Mouse (Mus musculus) olfactory bulb, adult 2 months (tissue): ENCODE data around the gene Frmd6. TPM values are rescaled to one million over a fixed set of nuclear protein-coding genes. Genes with fewer than 3 reads are reported as not detected.

ENCODE experiments used
- H3K27ac ChIP-seq: fragments of 200-500 bp; 2 replicates; pipeline ENCODE4 v1.5.1; 2012; ENCODE audit warnings: low read depth, low read length; ENCODE audit not compliant: insufficient read depth
- H3K4me1 ChIP-seq: fragments of 200-500 bp; 2 replicates; pipeline ENCODE4 v1.6.1; 2012; ENCODE audit warnings: low read length; ENCODE audit not compliant: control insufficient read depth, insufficient read depth
- H3K4me3 ChIP-seq: fragments of 200-500 bp; 2 replicates; pipeline ENCODE4 v1.5.1; 2012; ENCODE audit warnings: mild to moderate bottlenecking, low read depth, low read length, moderate library complexity; ENCODE audit not compliant: insufficient read depth
- CTCF ChIP-seq: fragments of 200-500 bp; IDR thresholded peaks from 2 replicates; pipeline ENCODE4 v1.5.1; 2012; ENCODE audit warnings: low read depth, mild to moderate bottlenecking, low read length, moderate library complexity; ENCODE audit not compliant: insufficient read depth
- POLR2A ChIP-seq: fragments of 200-500 bp; IDR thresholded peaks from 2 replicates; pipeline ENCODE4 v1.6.1; 2012; ENCODE audit warnings: mild to moderate bottlenecking, low read depth, low read length, moderate library complexity; ENCODE audit not compliant: insufficient read depth
- WGBS: fragments of 180-500 bp; shearing (Covaris S2); methylation state at CpG from one replicate; pipeline ENCODE4 v1.1.7; 2018; 5-methylcytosine and 5-hydroxymethylcytosine counted together
- polyA plus RNA-seq: library from polyadenylated mRNA; stranded (reverse); fragments of >200 nt; gene quantifications from 2 replicates; pipeline ENCODE4 v1.2.4, GENCODE M21; 2012; ENCODE audit warnings: low replicate concordance; ENCODE audit not compliant: missing spikeins, insufficient read depth, insufficient read length

Gene Frmd6
- polyA plus RNA-seq, 1 experiment: not detected

- Histone ChIP-seq H3K27ac (peak overlapping the region; percentile 31), H3K4me1 (peaks cover 7% of the 10 kb centered on the region), H3K4me3 (peak overlapping the region; percentile 58)
- TF ChIP-seq POLR2A: no peak
- WGBS: under 1% methylated on average over 50 of the region's 55 CpGs
Observed at GRCm38 (mm10) chr12:70825651-70826317, 470 bp downstream of the Frmd6 start.

- H3K4me1 ChIP-seq: peaks cover 12% of the 10 kb centered on the region
- no peak overlapping the region; the same call in 1 of the 2 replicates for H3K27ac ChIP-seq
- 11% methylated on average over 19 of the region's 19 CpGs for WGBS
- TF ChIP-seq CTCF: no peak
- no peak for TF ChIP-seq POLR2A
- H3K4me3 ChIP-seq: peak overlapping the region; percentile 58
Observed at GRCm38 (mm10) chr12:70826318-70827072, 1.2 kb downstream of the Frmd6 start.

- WGBS: 31% methylated on average over 9 of the region's 9 CpGs
- Histone ChIP-seq H3K4me3 (peak overlapping the region; percentile 25; the same call in 1 of the 2 replicates), H3K4me1 (peaks cover 12% of the 10 kb centered on the region), H3K27ac (no peak overlapping the region)
- TF ChIP-seq CTCF (no peak), POLR2A (no peak)
Observed at GRCm38 (mm10) chr12:70827187-70827900, 2.0 kb downstream of the Frmd6 start.

DNA sequence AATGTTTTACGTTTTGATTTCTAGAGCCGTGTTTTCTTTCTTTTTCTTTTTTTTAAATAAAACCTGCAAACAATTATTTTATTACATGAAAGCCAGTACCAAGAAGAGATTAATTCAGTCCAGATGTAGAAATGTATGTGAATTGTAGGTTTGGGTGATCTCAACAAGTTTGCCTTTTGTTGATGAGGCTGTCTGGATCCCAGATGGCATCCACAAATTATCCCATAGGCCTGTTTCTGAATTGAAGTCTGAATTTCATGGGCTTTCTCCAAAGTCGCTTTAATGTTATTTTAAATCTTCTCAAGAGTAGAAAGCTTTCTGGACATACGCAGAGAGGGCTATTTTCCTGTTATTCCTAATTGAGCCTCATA, 2.6 kb downstream of the Frmd6 start:
- 68% methylated on average over 4 of the region's 4 CpGs for WGBS
- H3K27ac ChIP-seq: no peak overlapping the region
- peaks cover 12% of the 10 kb centered on the region for H3K4me1 ChIP-seq
- TF ChIP-seq POLR2A (no peak), CTCF (no peak)
- no peak overlapping the region for H3K4me3 ChIP-seq

DNA sequence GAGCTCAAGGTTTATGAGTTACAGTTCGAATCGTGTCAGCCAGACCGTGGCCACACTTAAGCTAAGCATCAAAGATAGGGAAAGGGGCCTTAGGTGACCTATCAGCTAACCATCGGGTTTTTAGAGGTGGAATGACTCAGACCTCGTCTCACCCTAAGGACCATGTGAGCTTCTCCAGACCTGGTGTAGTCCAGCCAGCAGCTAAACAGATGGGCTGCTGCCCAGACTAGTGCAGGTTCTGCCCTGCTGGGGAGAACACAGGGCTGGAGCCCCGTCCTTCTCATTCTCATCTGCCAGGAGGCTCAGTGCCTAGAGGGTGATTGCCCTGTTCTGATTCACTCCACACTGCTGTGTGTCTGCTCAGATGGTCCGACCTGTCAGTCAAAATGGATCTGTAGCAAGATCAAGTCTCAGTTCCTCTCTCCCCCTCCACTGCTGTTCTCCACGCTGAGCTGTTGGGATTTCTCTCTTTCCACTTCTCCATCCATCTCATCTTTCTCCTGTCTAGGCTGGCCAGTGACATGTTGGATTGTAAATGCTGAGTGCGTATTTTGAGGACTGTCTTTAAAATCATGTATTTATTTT, 5.8 kb downstream of the Frmd6 start:
- 82% methylated on average over 9 of the region's 9 CpGs for WGBS
- no peak for TF ChIP-seq POLR2A
- no peak for TF ChIP-seq CTCF
- Histone ChIP-seq H3K4me1 (peaks cover 10% of the 10 kb centered on the region), H3K4me3 (no peak overlapping the region), H3K27ac (no peak overlapping the region)

GRCm38 (mm10) chr12:70832216-70832998, 7.1 kb downstream of the Frmd6 start:
- Histone ChIP-seq H3K27ac (no peak overlapping the region), H3K4me3 (no peak overlapping the region), H3K4me1 (peaks cover 10% of the 10 kb centered on the region)
- TF ChIP-seq CTCF (no peak), POLR2A (no peak)
- 85% methylated on average over 4 of the region's 4 CpGs for WGBS

GRCm38 (mm10) chr12:70833050-70833449, 7.7 kb downstream of the Frmd6 start:
- no peak overlapping the region for H3K27ac ChIP-seq
- H3K4me1 ChIP-seq: peaks cover 14% of the 10 kb centered on the region
- no peak overlapping the region for H3K4me3 ChIP-seq
- WGBS: 98% methylated on average over 3 of the region's 3 CpGs
- TF ChIP-seq CTCF: no peak
- no peak for TF ChIP-seq POLR2A

- no peak overlapping the region for H3K27ac ChIP-seq
- TF ChIP-seq CTCF: no peak
- no peak for TF ChIP-seq POLR2A
- 85% methylated on average over 4 of the region's 4 CpGs for whole genome bisulfite sequencing
- H3K4me1 ChIP-seq: peaks cover 15% of the 10 kb centered on the region
- H3K4me3 ChIP-seq: no peak overlapping the region
Observed at GRCm38 (mm10) chr12:70834043-70834442, 8.7 kb downstream of the Frmd6 start.

- H3K4me1 ChIP-seq: peaks cover 15% of the 10 kb centered on the region
- H3K27ac ChIP-seq: no peak overlapping the region
- TF ChIP-seq CTCF (no peak), POLR2A (no peak)
- WGBS: 66% methylated on average over 5 of the region's 5 CpGs
- no peak overlapping the region for H3K4me3 ChIP-seq
Observed at GRCm38 (mm10) chr12:70835004-70835403, 9.7 kb downstream of the Frmd6 start.
